Mouse (Mus musculus): ENCODE measurements around the gene Uso1.

Gene Uso1

DNA sequence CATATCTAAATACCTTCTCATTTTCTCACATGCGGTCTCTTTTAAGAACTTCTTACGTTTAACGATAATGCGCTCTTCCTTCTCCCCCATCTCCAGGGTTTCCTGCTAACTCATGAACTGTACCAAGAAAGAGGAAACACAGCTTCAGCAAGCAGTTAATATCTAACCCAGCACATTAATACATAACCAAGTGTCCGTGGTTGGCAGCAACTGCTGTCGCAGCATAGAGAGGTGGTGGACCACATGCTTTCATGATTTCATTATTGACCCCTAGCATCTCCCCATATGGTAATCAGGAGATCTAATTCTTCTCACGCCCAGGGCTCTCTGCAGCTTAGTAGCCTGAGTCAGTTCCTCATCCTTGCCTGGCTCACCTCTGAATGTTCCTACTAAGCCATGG lies 67.4 kb downstream of the Uso1 start:
- ChIA-PET POLR2A (interaction anchor here in 2 of 4 experiments (0.6 to 2.7 kb wide), 4 partner anchors 15 to 74 kb away, joined by 3 to 16 read pairs (median 3); no protein-coding TSS in a partner anchor), CTCF (interaction anchor here in 2 of 4 experiments (1.2 to 1.6 kb wide), 2 partner anchors 10 kb away, joined by 3 to 4 read pairs; no protein-coding TSS in a partner anchor)

- POLR2A ChIA-PET, result interaction anchor here in 3 of 4 experiments (0.6 to 2.7 kb wide), 5 partner anchors 14 to 157 kb away, joined by 3 to 16 read pairs (median 3); no protein-coding TSS in a partner anchor
- CTCF ChIA-PET, result interaction anchor here in 2 of 4 experiments (1.2 to 1.6 kb wide), 2 partner anchors 10 kb away, joined by 3 to 4 read pairs; no protein-coding TSS in a partner anchor
These were observed 68.0 kb downstream of the Uso1 start for GRCm38 (mm10) chr5:92205706-92206105.

- CTCF ChIA-PET, result interaction anchor here in 1 of 4 experiments (1.6 kb wide), 1 partner anchor 11 kb away, joined by 4 read pairs; no protein-coding TSS in a partner anchor
- POLR2A ChIA-PET, result interaction anchor here in 3 of 4 experiments (0.6 to 2.7 kb wide), 6 partner anchors 12 to 157 kb away, joined by 3 to 16 read pairs (median 3); no protein-coding TSS in a partner anchor
These were observed 68.4 kb downstream of the Uso1 start for GRCm38 (mm10) chr5:92206121-92206520.

GRCm38 (mm10) chr5:92210205-92210604 lies 72.5 kb downstream of the Uso1 start:
- POLR2A ChIA-PET, result interaction anchor here in 2 of 4 experiments (0.5 to 1.4 kb wide), 7 partner anchors 15 to 295 kb away, joined by 3 read pairs; partner anchors contain the start of gene G3bp2 (in 1 of the 2)
- CTCF ChIA-PET, result no interaction called here

GRCm38 (mm10) chr5:92212231-92212630 lies 74.5 kb downstream of the Uso1 start:
- POLR2A ChIA-PET, result interaction anchor here in 1 of 4 experiments (1.0 kb wide), 1 partner anchor 28 kb away, joined by 3 read pairs; no protein-coding TSS in a partner anchor
- CTCF ChIA-PET, result interaction anchor here in 1 of 4 experiments (1.4 kb wide), 1 partner anchor 16 kb away, joined by 3 read pairs; no protein-coding TSS in a partner anchor

- POLR2A ChIA-PET, result interaction anchor here in 1 of 4 experiments (1.1 kb wide), 1 partner anchor 57 kb away, joined by 4 read pairs; no protein-coding TSS in a partner anchor
- CTCF ChIA-PET, result no interaction called here
These were observed 77.6 kb downstream of the Uso1 start, which contains the start of gene U90926 for GRCm38 (mm10) chr5:92215308-92215707. U90926 (minus strand) TSS chr5:92215408.

DNA sequence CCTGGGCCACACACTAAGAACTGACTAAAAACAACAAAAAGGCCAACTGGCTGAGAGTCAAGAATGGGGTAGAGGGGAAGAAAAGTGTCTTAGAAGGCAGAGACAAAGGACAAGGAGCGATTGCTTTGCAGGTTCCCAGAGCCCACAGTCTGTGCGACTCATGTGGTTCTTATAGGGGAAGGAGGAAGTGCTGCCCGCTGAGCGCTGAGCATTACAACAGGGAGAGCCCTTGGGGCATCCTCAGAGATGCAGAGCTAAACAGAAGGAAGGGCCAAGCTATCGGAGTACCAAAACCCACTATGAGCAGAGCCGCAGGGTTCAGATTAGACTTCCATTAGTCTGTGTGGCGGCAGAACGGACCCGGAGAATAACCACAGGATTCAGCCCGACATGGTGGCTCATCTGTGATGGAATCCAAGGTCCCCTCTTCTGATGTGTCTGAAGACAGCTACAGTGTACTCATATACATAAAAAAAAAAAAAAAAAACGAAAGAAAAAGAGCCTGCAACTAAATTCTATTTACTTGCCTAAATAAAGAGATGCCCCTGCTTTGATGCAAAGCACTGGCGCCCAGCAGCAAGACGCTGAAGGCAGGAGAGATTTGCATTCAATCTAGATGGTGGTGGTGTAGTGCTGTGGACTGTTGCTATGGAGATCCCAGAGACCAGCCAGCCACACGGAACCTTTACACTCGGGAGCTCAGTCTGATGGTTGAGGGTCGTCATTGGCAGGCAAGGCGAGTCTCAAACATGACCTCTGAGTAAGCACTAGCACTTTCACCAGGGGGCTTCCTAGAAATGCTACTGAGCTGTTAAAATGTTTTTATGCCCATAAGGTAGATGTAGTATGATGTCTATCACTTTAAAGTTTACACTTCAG lies 81.4 kb downstream of the Uso1 start:
- POLR2A ChIA-PET, result interaction anchor here (0.6 to 2.9 kb wide), 20 partner anchors 9 to 145 kb away, joined by 3 to 16 read pairs (median 4); partner anchors contain the start of gene Naaa (in 1 of the 4)
- CTCF ChIA-PET, result interaction anchor here in 2 of 4 experiments (0.6 to 1.6 kb wide), 3 partner anchors 23 to 151 kb away, joined by 3 to 6 read pairs (median 3); no protein-coding TSS in a partner anchor

DNA sequence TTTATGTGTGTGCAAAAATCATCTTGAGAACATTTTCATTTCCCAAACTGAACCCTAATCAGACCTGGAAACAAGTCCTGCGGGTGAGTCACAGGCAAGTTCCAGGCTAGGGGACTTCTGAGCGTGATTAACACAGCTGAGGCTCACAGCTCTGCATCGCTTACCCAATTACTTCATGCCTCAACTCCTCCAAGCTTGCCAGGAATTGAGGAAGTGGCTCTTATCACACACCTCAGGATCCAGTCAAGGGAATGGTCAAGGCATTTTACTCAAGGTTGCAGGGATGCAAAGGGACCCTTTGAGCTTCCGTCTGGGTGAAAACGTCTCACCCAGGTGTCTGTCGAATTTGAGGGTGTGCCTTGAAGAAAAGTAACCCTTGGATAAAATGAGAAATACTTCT lies 82.1 kb downstream of the Uso1 start:
- ChIA-PET POLR2A (interaction anchor here (0.6 to 2.9 kb wide), 24 partner anchors 8 to 178 kb away, joined by 3 to 16 read pairs (median 4); no protein-coding TSS in a partner anchor), CTCF (interaction anchor here in 2 of 4 experiments (0.6 to 1.6 kb wide), 4 partner anchors 20 to 150 kb away, joined by 3 to 6 read pairs (median 3); no protein-coding TSS in a partner anchor)

DNA sequence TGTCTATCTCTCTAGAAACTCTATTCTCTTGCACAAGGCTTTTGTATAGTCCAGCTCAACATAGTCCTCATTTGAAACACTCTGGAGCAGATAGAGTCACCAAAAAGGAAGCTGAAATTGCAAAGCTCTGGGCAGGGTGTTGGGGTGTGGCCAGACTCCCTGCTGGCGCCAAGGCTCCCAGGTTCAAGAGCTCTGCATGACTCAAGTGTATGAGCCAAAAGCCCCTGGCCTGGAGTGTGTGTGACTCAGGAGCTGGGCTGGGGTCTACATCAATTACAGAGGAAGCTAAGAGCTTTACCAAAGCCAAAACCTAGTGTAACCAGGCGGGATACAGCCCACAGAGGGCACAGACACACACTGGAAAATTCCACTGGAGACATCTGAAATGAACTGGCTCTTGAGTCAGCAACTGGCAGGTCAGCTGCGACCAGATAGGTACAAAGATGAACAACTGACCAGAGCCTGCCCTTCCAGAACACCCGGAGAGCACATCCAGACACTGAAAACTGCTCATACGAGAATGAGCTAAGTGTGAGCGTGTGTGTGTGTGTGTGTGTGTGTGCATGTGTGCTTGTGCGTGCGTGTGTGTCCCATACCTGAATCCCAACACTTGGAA lies 82.7 kb downstream of the Uso1 start:
- POLR2A ChIA-PET, result interaction anchor here (0.6 to 2.9 kb wide), 18 partner anchors 7 to 178 kb away, joined by 3 to 16 read pairs (median 4); no protein-coding TSS in a partner anchor
- CTCF ChIA-PET, result interaction anchor here in 3 of 4 experiments (0.6 to 1.3 kb wide), 6 partner anchors 9 to 149 kb away, joined by 3 read pairs; no protein-coding TSS in a partner anchor

DNA sequence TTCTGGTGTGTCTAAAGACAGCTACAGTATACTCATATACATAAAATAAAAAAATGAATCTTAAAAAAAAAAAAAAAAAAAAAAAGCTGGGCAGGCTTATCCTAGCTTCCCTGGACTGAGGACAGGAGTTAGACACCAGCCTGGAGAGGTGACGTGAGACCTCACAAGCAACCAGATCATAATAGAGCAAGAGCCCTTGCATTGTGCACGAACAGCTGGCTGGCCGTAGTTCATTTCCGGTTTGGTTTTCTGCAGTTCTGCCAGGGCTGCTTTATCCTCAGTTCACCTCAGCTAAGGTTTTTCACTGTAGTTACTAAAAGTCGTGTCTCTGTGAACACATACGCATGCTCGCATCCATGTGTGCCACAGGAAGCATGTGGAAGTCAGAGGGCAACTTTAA lies 90.0 kb downstream of the Uso1 start:
- CTCF ChIA-PET, result interaction anchor here in 2 of 4 experiments (0.9 to 1.8 kb wide), 2 partner anchors 12 to 170 kb away, joined by 3 to 5 read pairs; no protein-coding TSS in a partner anchor

GRCm38 (mm10) chr5:92228776-92229175 lies 91.0 kb downstream of the Uso1 start:
- CTCF ChIA-PET, result interaction anchor here in 1 of 4 experiments (0.9 to 1.8 kb wide), 2 partner anchors 8 to 11 kb away, joined by 3 to 5 read pairs; no protein-coding TSS in a partner anchor
- POLR2A ChIA-PET, result interaction anchor here in 2 of 4 experiments (1.0 to 1.8 kb wide), 4 partner anchors 9 to 35 kb away, joined by 5 to 6 read pairs (median 6); no protein-coding TSS in a partner anchor

More for the DNA sequence above, 90.0 kb downstream of the Uso1 start:
- POLR2A ChIA-PET, result interaction anchor here (0.6 to 1.8 kb wide), 8 partner anchors 8 to 1073 kb away, joined by 3 to 6 read pairs (median 4); no protein-coding TSS in a partner anchor

GRCm38 (mm10) chr5:92229514-92229913 lies 91.8 kb downstream of the Uso1 start:
- ChIA-PET CTCF (interaction anchor here in 1 of 4 experiments (0.9 kb wide), 1 partner anchor 9 kb away, joined by 3 read pairs; no protein-coding TSS in a partner anchor), POLR2A (interaction anchor here in 1 of 4 experiments (0.6 kb wide), 1 partner anchor 24 kb away, joined by 3 read pairs; no protein-coding TSS in a partner anchor)

DNA sequence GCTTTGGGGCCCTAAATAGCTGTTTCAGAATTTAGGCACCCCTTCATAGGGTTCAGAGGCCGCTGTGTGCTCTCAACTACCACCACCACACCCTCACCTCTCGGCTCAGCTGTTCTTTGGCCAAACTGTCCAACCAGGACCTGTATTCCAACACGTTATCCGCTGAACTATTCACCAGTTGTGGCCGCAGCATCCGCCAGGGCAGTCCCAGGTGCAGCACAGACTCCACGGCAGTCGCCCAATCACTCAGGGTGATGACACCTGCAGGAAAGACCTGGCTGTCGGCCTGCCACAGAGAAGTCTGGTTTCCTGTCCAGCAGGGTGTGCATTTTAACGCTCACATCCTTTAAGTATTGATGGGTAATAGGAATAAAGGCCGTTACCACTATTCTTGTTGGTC lies 92.6 kb downstream of the Uso1 start:
- ChIA-PET POLR2A (interaction anchor here in 1 of 4 experiments (0.6 to 2.6 kb wide), 4 partner anchors 10 to 101 kb away, joined by 3 to 15 read pairs (median 4); partner anchors contain the start of gene Sdad1), CTCF (no interaction called here)

- CTCF ChIA-PET, result interaction anchor here in 1 of 4 experiments (0.6 kb wide), 2 partner anchors 132 to 177 kb away, joined by 5 to 10 read pairs; no protein-coding TSS in a partner anchor
- POLR2A ChIA-PET, result interaction anchor here in 3 of 4 experiments (0.7 to 2.6 kb wide), 5 partner anchors 12 to 78 kb away, joined by 3 to 15 read pairs (median 3); partner anchors contain the start of gene Sdad1 (in 1 of the 3)
These were observed 94.1 kb downstream of the Uso1 start for GRCm38 (mm10) chr5:92231836-92232235.

GRCm38 (mm10) chr5:92233366-92233765 lies 95.6 kb downstream of the Uso1 start:
- ChIA-PET CTCF (no interaction called here), POLR2A (interaction anchor here in 3 of 4 experiments (0.6 to 1.3 kb wide), 3 partner anchors 14 to 150 kb away, joined by 3 to 6 read pairs (median 3); partner anchors contain the start of gene G3bp2 (in 1 of the 3))

GRCm38 (mm10) chr5:92234939-92235557 lies 97.3 kb downstream of the Uso1 start:
- ChIA-PET CTCF (interaction anchor here in 2 of 4 experiments (0.6 to 1.1 kb wide), 2 partner anchors 14 to 738 kb away, joined by 3 to 4 read pairs; no protein-coding TSS in a partner anchor), POLR2A (interaction anchor here in 2 of 4 experiments (0.6 to 0.9 kb wide), 3 partner anchors 8 to 15 kb away, joined by 3 to 4 read pairs (median 4); no protein-coding TSS in a partner anchor)

Data from embryonic stem cell, embryonic (primary cell).